Mouse (Mus musculus) hindbrain, embryonic 14.5 days (tissue): ENCODE measurements around the gene Pdrg1. TPM values are rescaled to one million over a fixed set of nuclear protein-coding genes. Genes with fewer than 3 reads are reported as not detected.

ENCODE experiments used
- ATAC-seq: fragments of 200-750 bp; cut with Nextera tagmentation; 2 replicates; pipeline ENCODE4 v1.8.0; 2017; ENCODE audit warnings: moderate number of reproducible peaks, mild to moderate bottlenecking, moderate TSS enrichment, moderate library complexity; ENCODE audit not compliant: low FRiP score
- DNase-seq: peaks from one replicate; pipeline ENCODE4 v3.0.0-alpha.2; 2015; ENCODE audit warnings: low spot score
- H3K27ac ChIP-seq: fragments of 300-500 bp; sonication (generic); 2 replicates; pipeline ENCODE4 v1.5.1; 2014; ENCODE audit warnings: mild to moderate bottlenecking, moderate library complexity
- H3K27me3 ChIP-seq: fragments of 300-500 bp; sonication (generic); 2 replicates; pipeline ENCODE4 v1.6.1; 2014; ENCODE audit warnings: mild to moderate bottlenecking, low read length, mixed read lengths; ENCODE audit not compliant: control insufficient read depth, insufficient read depth
- H3K36me3 ChIP-seq: fragments of 300-500 bp; sonication (generic); replicated peaks from 2 replicates; pipeline ENCODE4 v1.6.1; 2014; ENCODE audit not compliant: control insufficient read depth, insufficient read depth
- H3K4me1 ChIP-seq: fragments of 300-500 bp; sonication (generic); replicated peaks from 2 replicates; pipeline ENCODE4 v1.6.1; 2014; ENCODE audit warnings: antibody characterized with exemption, low read length, mixed read lengths; ENCODE audit not compliant: control insufficient read depth, insufficient read depth
- H3K4me2 ChIP-seq: fragments of 300-500 bp; sonication (generic); replicated peaks from 2 replicates; pipeline ENCODE4 v1.6.1; 2014; ENCODE audit warnings: mild to moderate bottlenecking, moderate library complexity
- H3K4me3 ChIP-seq: fragments of 300-500 bp; sonication (generic); replicated peaks from 2 replicates; pipeline ENCODE4 v1.5.1; 2014; ENCODE audit warnings: mild to moderate bottlenecking, low read length
- H3K9ac ChIP-seq: fragments of 300-500 bp; sonication (generic); 2 replicates; pipeline ENCODE4 v1.6.1; 2014
- H3K9me3 ChIP-seq: fragments of 300-500 bp; sonication (generic); 2 replicates; pipeline ENCODE4 v1.6.1; 2016; ENCODE audit warnings: low read length; ENCODE audit not compliant: control insufficient read depth
- WGBS: fragments of 180-500 bp; shearing (Covaris S2); extraction: QIAGEN DNeasy Blood & Tissue Kit; methylation state at CpG from one replicate; pipeline ENCODE4 v1.1.7; 2014; 5-methylcytosine and 5-hydroxymethylcytosine counted together
- polyA plus RNA-seq: library from polyadenylated mRNA; unstranded; fragments of >200 nt; fragmentation: Nextera tagmentation; extraction: Ambion mirVana; gene quantifications from 2 replicates; pipeline ENCODE4 v1.2.1, GENCODE M21; 2014

Gene Pdrg1
- polyA plus RNA-seq, 1 experiment from 2014 or later = 137 TPM

GRCm38 (mm10) chr2:153032973-153033372 is 17.7 kb upstream of the Pdrg1 start:
- DNase-seq (no peak), ATAC-seq (no peak)
- Histone ChIP-seq H3K9me3 (no peaks in the 10 kb centered on the region), H3K4me1 (peaks cover 46% of the 10 kb centered on the region), H3K9ac (peak overlapping the region; percentile 70), H3K4me2 (peak overlapping the region; percentile 87), H3K27me3 (no peaks in the 10 kb centered on the region), H3K36me3 (no peaks in the 10 kb centered on the region), H3K4me3 (peak overlapping the region; percentile 67), H3K27ac (no peak overlapping the region)
- WGBS = 13% methylated on average over 4 of the region's 4 CpGs

- peak; percentile 80 for DNase-seq
- ATAC-seq = peak; percentile 22; the same call in 1 of the 2 replicates
- Histone ChIP-seq H3K4me1 (peaks cover 46% of the 10 kb centered on the region), H3K36me3 (no peaks in the 10 kb centered on the region), H3K4me3 (peak overlapping the region; percentile 67), H3K27ac (peak overlapping the region; percentile 89), H3K27me3 (no peaks in the 10 kb centered on the region), H3K9ac (peak overlapping the region; percentile 70), H3K9me3 (no peaks in the 10 kb centered on the region), H3K4me2 (peak overlapping the region; percentile 87)
- WGBS = 1% methylated on average over 50 of the region's 58 CpGs
Observed at GRCm38 (mm10) chr2:153032083-153032842, 17.0 kb upstream of the Pdrg1 start.

GRCm38 (mm10) chr2:153031126-153032082 is 16.2 kb upstream of the Pdrg1 start, which contains the start of gene Xkr7:
Gene Xkr7 (plus strand): TSS chr2:153031852.
- Histone ChIP-seq H3K9me3 (no peaks in the 10 kb centered on the region), H3K4me3 (peak within 1 kb of the TSS; percentile 67), H3K27me3 (no peaks in the 10 kb centered on the region), H3K36me3 (no peaks in the 10 kb centered on the region), H3K27ac (peak within 1 kb of the TSS; percentile 89), H3K9ac (peak within 1 kb of the TSS; percentile 70), H3K4me1 (peaks cover 38% of the 10 kb centered on the region), H3K4me2 (peak within 1 kb of the TSS; percentile 87)
- 1% methylated on average over 40 of the region's 54 CpGs for WGBS
- peak; percentile 71 for DNase-seq
- peak; percentile 88 for ATAC-seq

GRCm38 (mm10) chr2:153030422-153030821 is 15.2 kb upstream of the Pdrg1 start:
- DNase-seq = no peak
- Histone ChIP-seq H3K27me3 (no peaks in the 10 kb centered on the region), H3K9ac (no peak overlapping the region), H3K4me1 (peaks cover 36% of the 10 kb centered on the region), H3K4me2 (peak overlapping the region; percentile 87), H3K36me3 (no peaks in the 10 kb centered on the region), H3K27ac (no peak overlapping the region), H3K4me3 (no peak overlapping the region), H3K9me3 (no peaks in the 10 kb centered on the region)
- no peak for ATAC-seq
- WGBS = 10% methylated on average over 4 of the region's 4 CpGs

- 61% methylated on average over 4 of the region's 4 CpGs for WGBS
- ATAC-seq = no peak
- no peak overlapping the region for H3K4me2 ChIP-seq
Observed at GRCm38 (mm10) chr2:153027501-153027900, 12.3 kb upstream of the Pdrg1 start.

GRCm38 (mm10) chr2:153026052-153026451 is 10.8 kb upstream of the Pdrg1 start:
- Histone ChIP-seq H3K36me3 (no peaks in the 10 kb centered on the region), H3K4me2 (no peak overlapping the region), H3K27ac (no peak overlapping the region), H3K4me1 (peaks cover 8% of the 10 kb centered on the region; the same call in 1 of the 2 replicates), H3K27me3 (no peaks in the 10 kb centered on the region), H3K9me3 (no peaks in the 10 kb centered on the region), H3K4me3 (no peak overlapping the region), H3K9ac (no peak overlapping the region)
- ATAC-seq (no peak), DNase-seq (no peak)
- whole genome bisulfite sequencing = 86% methylated on average over 7 of the region's 7 CpGs

More at GRCm38 (mm10) chr2:153027501-153027900, 12.3 kb upstream of the Pdrg1 start:
- DNase-seq = no peak
- no peak overlapping the region for H3K9ac ChIP-seq
- H3K27ac ChIP-seq = no peak overlapping the region
- H3K9me3 ChIP-seq = no peaks in the 10 kb centered on the region
- no peaks in the 10 kb centered on the region for H3K27me3 ChIP-seq
- H3K4me1 ChIP-seq = peaks cover 9% of the 10 kb centered on the region; the same call in 1 of the 2 replicates
- no peak overlapping the region for H3K4me3 ChIP-seq
- H3K36me3 ChIP-seq = no peaks in the 10 kb centered on the region

- Histone ChIP-seq H3K4me2 (no peak overlapping the region), H3K27ac (no peak overlapping the region), H3K9ac (no peak overlapping the region), H3K36me3 (no peaks in the 10 kb centered on the region), H3K27me3 (no peaks in the 10 kb centered on the region), H3K9me3 (no peaks in the 10 kb centered on the region), H3K4me1 (no peaks in the 10 kb centered on the region), H3K4me3 (no peak overlapping the region)
- ATAC-seq (no peak), DNase-seq (no peak)
- 74% methylated on average over 4 of the region's 4 CpGs for WGBS
Observed at GRCm38 (mm10) chr2:153022855-153023254, 7.6 kb upstream of the Pdrg1 start.

GRCm38 (mm10) chr2:153021163-153021562 is 5.9 kb upstream of the Pdrg1 start:
- DNase-seq (no peak), ATAC-seq (no peak)
- Histone ChIP-seq H3K4me3 (no peak overlapping the region), H3K9me3 (no peaks in the 10 kb centered on the region), H3K4me1 (no peaks in the 10 kb centered on the region), H3K27ac (no peak overlapping the region), H3K4me2 (no peak overlapping the region), H3K9ac (no peak overlapping the region), H3K36me3 (no peaks in the 10 kb centered on the region), H3K27me3 (peaks cover 5% of the 10 kb centered on the region; the same call in 1 of the 2 replicates)
- WGBS = 67% methylated on average over 3 of the region's 3 CpGs

GRCm38 (mm10) chr2:153019355-153019754 is 4.1 kb upstream of the Pdrg1 start:
- Histone ChIP-seq H3K27ac (no peak overlapping the region), H3K36me3 (no peaks in the 10 kb centered on the region), H3K4me3 (no peak overlapping the region), H3K9me3 (no peaks in the 10 kb centered on the region), H3K9ac (no peak overlapping the region), H3K27me3 (peaks cover 5% of the 10 kb centered on the region; the same call in 1 of the 2 replicates), H3K4me2 (no peak overlapping the region), H3K4me1 (peaks cover 7% of the 10 kb centered on the region)
- DNase-seq = no peak
- ATAC-seq = no peak
- 89% methylated on average over 3 of the region's 3 CpGs for WGBS
